Mouse (Mus musculus) central nervous system, embryonic 18 days (tissue): Measurements from ENCODE around the gene Vat1l. TPM values are rescaled to one million over a fixed set of nuclear protein-coding genes. Genes with fewer than 3 reads are reported as not detected.

Experiments used
- polyA plus RNA-seq: library from polyadenylated mRNA; depleted of rRNA; stranded (reverse); fragments of >200 nt; gene quantifications from 2 replicates; pipeline ENCODE4 v1.2.3, GENCODE M21; 2012; rRNA removed

Gene Vat1l
- 112 and 127 TPM in 2 replicates for polyA plus RNA-seq

GRCm38 (mm10) chr8:114205221-114205901 is at the start of gene Vat1l:
Vat1l (plus strand) TSS chr8:114205612.

GRCm38 (mm10) chr8:114417786-114418185 is 212.4 kb downstream of the Vat1l start, which contains the start of gene Clec3a:
Clec3a (plus strand) TSS chr8:114418086.

Other genes starting within 250 kb of the Vat1l start
- 2.4 and 3.7 TPM in 2 replicates for gene Nudt7, start 72.1 kb upstream of the Vat1l start, polyA plus RNA-seq
- 0.22 and 0.32 TPM in 2 replicates for gene Clec3a, start 212.5 kb downstream of the Vat1l start, polyA plus RNA-seq
- 9.3 and 9.8 TPM in 2 replicates for gene Wwox, start 234.0 kb downstream of the Vat1l start, polyA plus RNA-seq